Mouse (Mus musculus) ES-Bruce4 (cell line): ENCODE results near the gene Polr3gl. TPM values are rescaled to one million over a fixed set of nuclear protein-coding genes. Genes with fewer than 3 reads are reported as not detected.

Experiments used
- H3K27ac ChIP-seq: 2 replicates; pipeline ENCODE4 v1.5.1; 2012; ENCODE audit warnings: low read length, inconsistent platforms; ENCODE audit not compliant: insufficient read depth
- H3K27me3 ChIP-seq: 2 replicates; pipeline ENCODE4 v1.6.1; 2012; ENCODE audit warnings: mild to moderate bottlenecking, low read length, inconsistent platforms; ENCODE audit not compliant: control insufficient read depth, poor library complexity, insufficient read depth, severe bottlenecking
- H3K36me3 ChIP-seq: 2 replicates; pipeline ENCODE4 v1.6.1; 2012; ENCODE audit warnings: inconsistent platforms, mild to moderate bottlenecking, low read length, moderate library complexity; ENCODE audit not compliant: control insufficient read depth, poor library complexity, insufficient read depth, severe bottlenecking
- H3K4me1 ChIP-seq: one replicate; pipeline ENCODE4 v1.8.1; 2011; ENCODE audit warnings: low read length; ENCODE audit not compliant: control insufficient read depth, insufficient read depth
- H3K4me3 ChIP-seq: 2 replicates; pipeline ENCODE4 v1.5.1; 2011; ENCODE audit warnings: low read depth, mild to moderate bottlenecking, low read length
- H3K9ac ChIP-seq: 2 replicates; pipeline ENCODE4 v1.6.1; 2012; ENCODE audit warnings: low read depth, mild to moderate bottlenecking, inconsistent platforms; ENCODE audit not compliant: poor library complexity, severe bottlenecking
- H3K9me3 ChIP-seq: replicated peaks from 2 replicates; pipeline ENCODE4 v1.6.1; 2012; ENCODE audit warnings: mild to moderate bottlenecking, low read length, inconsistent platforms; ENCODE audit not compliant: control insufficient read depth, poor library complexity, insufficient read depth, severe bottlenecking
- CTCF ChIP-seq: IDR thresholded peaks from one replicate; pipeline ENCODE4 v1.8.1; 2011; ENCODE audit warnings: low read depth, low read length
- EP300 ChIP-seq: IDR thresholded peaks from 2 replicates; pipeline ENCODE4 v1.6.1; 2011; ENCODE audit warnings: low read depth, low read length; ENCODE audit not compliant: insufficient read depth
- POLR2A ChIP-seq: IDR thresholded peaks from one replicate; pipeline ENCODE4 v1.8.1; 2011; ENCODE audit warnings: low read length; ENCODE audit not compliant: insufficient read depth
- polyA plus RNA-seq: library from polyadenylated mRNA; stranded (reverse); fragments of >200 nt; gene quantifications from 2 replicates; pipeline ENCODE4 v1.2.4, GENCODE M21; 2011; ENCODE audit warnings: low read depth; ENCODE audit not compliant: missing spikeins, insufficient read depth, insufficient read length

The Polr3gl gene
- polyA plus RNA-seq, result 16.2 and 22.8 TPM in 2 replicates

GRCm38 (mm10) chr3:96593790-96594560 is at the start of gene Polr3gl:
Gene Polr3gl (minus strand): TSS chr3:96594181.
- Histone ChIP-seq H3K36me3 (no peaks in the 10 kb centered on the region), H3K27ac (peak within 1 kb of the TSS; percentile 35), H3K9me3 (no peaks in the 10 kb centered on the region), H3K4me3 (peak within 1 kb of the TSS; percentile 97), H3K4me1 (peaks cover 2% of the 10 kb centered on the region), H3K27me3 (no peaks in the 10 kb centered on the region), H3K9ac (peak within 1 kb of the TSS; percentile 56)
- TF ChIP-seq CTCF (peak; percentile 29), EP300 (peak; percentile 58; the same call in 1 of the 2 replicates), POLR2A (peak; percentile 36)

- no peaks in the 10 kb centered on the region for H3K4me1 ChIP-seq
- H3K36me3 ChIP-seq, result peaks cover 10% of the 10 kb centered on the region
- no peak overlapping the region for H3K9ac ChIP-seq
- H3K27me3 ChIP-seq, result no peaks in the 10 kb centered on the region
- no peak overlapping the region for H3K27ac ChIP-seq
- TF ChIP-seq CTCF, result peak; percentile 64
- no peak for TF ChIP-seq POLR2A
- H3K9me3 ChIP-seq, result no peaks in the 10 kb centered on the region
- H3K4me3 ChIP-seq, result no peak overlapping the region
These were observed 45.2 kb upstream of the Polr3gl start for GRCm38 (mm10) chr3:96639219-96639618.

- Histone ChIP-seq H3K4me3 (peak overlapping the region; percentile 23), H3K27ac (no peak overlapping the region), H3K27me3 (no peaks in the 10 kb centered on the region), H3K9ac (peak overlapping the region; percentile 88), H3K4me1 (no peaks in the 10 kb centered on the region), H3K36me3 (peaks cover 18% of the 10 kb centered on the region), H3K9me3 (no peaks in the 10 kb centered on the region)
- no peak for TF ChIP-seq EP300
- TF ChIP-seq CTCF, result no peak
- TF ChIP-seq POLR2A, result no peak
These were observed 42.5 kb upstream of the Polr3gl start for GRCm38 (mm10) chr3:96636448-96636847.

GRCm38 (mm10) chr3:96635906-96636305 is 41.9 kb upstream of the Polr3gl start:
- Histone ChIP-seq H3K9ac (peak overlapping the region; percentile 88), H3K27me3 (no peaks in the 10 kb centered on the region), H3K4me3 (peak overlapping the region; percentile 99), H3K4me1 (no peaks in the 10 kb centered on the region), H3K9me3 (no peaks in the 10 kb centered on the region), H3K27ac (no peak overlapping the region), H3K36me3 (peaks cover 21% of the 10 kb centered on the region)
- TF ChIP-seq CTCF, result no peak

- H3K27me3 ChIP-seq, result no peaks in the 10 kb centered on the region
- peak within 1 kb of the TSS; percentile 67 for H3K27ac ChIP-seq
- peak; percentile 15 for TF ChIP-seq CTCF
- TF ChIP-seq POLR2A, result peak; percentile 38
- 0 out of 2 replicates have a peak, but pooled peaks have one; percentile 13 for TF ChIP-seq EP300
- H3K4me1 ChIP-seq, result no peaks in the 10 kb centered on the region
- no peaks in the 10 kb centered on the region for H3K9me3 ChIP-seq
- peaks cover 21% of the 10 kb centered on the region for H3K36me3 ChIP-seq
- peak within 1 kb of the TSS; percentile 99 for H3K4me3 ChIP-seq
- peak within 1 kb of the TSS; percentile 88 for H3K9ac ChIP-seq
These were observed 41.2 kb upstream of the Polr3gl start, which contains the start of the genes Pex11b and Gm42957 for GRCm38 (mm10) chr3:96634928-96635879. Gene Pex11b (plus strand): TSS chr3:96635376. Gene Gm42957 (plus strand): TSS chr3:96635474.
